ENCODE assay signal across 9 mouse cellular contexts in genomic region chr8:46499376-46500061, GRCm38 (mm10). TPM values are rescaled to one million over a fixed set of nuclear protein-coding genes. Genes with fewer than 3 reads are reported as not detected.
DNase-seq lines count a peak whose midpoint lies in the region; ATAC-seq lines count a peak whose summit lies in the region.
"Had no signal": no experiment of that assay in that cellular context is flagged by ENCODE, and none has a peak within 500 bp of the region (broad histone marks: within the 10 kb centered on the region; RNA-seq: fewer than 3 reads in every experiment).

No protein-coding gene starts in this region.

- H3K4me2 ChIP-seq in midbrain, embryonic 16.5 days (ENCODE audit: low read length) = no peak overlapping the region; the same call in 1 of the 2 replicates
- H3K4me2 ChIP-seq in heart, embryonic 15.5 days = peak overlapping the region; percentile 53
- H3K4me2 ChIP-seq in liver, embryonic 11.5 days = peak overlapping the region; percentile 49
- H3K4me2 ChIP-seq: embryonic facial prominence, embryonic 13.5 days had no signal

- peaks cover 18% of the 10 kb centered on the region for H3K4me1 ChIP-seq in midbrain, embryonic 10.5 days
- peaks cover 3% of the 10 kb centered on the region; the same call in 1 of the 2 replicates for H3K4me1 ChIP-seq in midbrain, embryonic 16.5 days (ENCODE audit: control insufficient read depth, insufficient read depth, low read length)
- H3K4me1 ChIP-seq in heart, embryonic 15.5 days (replicated peaks) = peaks cover 45% of the 10 kb centered on the region
- peaks cover 45% of the 10 kb centered on the region for H3K4me1 ChIP-seq in liver, embryonic 11.5 days (replicated peaks; ENCODE audit: control insufficient read depth, insufficient read depth, low read length)

- peaks cover 11% of the 10 kb centered on the region; the same call in 1 of the 2 replicates for H3K27me3 ChIP-seq in midbrain, embryonic 10.5 days (ENCODE audit: low read depth, poor library complexity, severe bottlenecking)
- no peaks in the 10 kb centered on the region for H3K27me3 ChIP-seq in midbrain, embryonic 16.5 days (ENCODE audit: control insufficient read depth, insufficient read depth, low read depth, low read length)
- no peaks in the 10 kb centered on the region for H3K27me3 ChIP-seq in heart, embryonic 15.5 days
- H3K27me3 ChIP-seq in liver, embryonic 11.5 days (replicated peaks; ENCODE audit: control insufficient read depth, insufficient read depth, low read length) = no peaks in the 10 kb centered on the region
- H3K27me3 ChIP-seq: embryonic facial prominence, embryonic 13.5 days had no signal

- H3K36me3 ChIP-seq in midbrain, embryonic 10.5 days = no peaks in the 10 kb centered on the region
- no peaks in the 10 kb centered on the region for H3K36me3 ChIP-seq in midbrain, embryonic 16.5 days (ENCODE audit: control insufficient read depth, insufficient read depth, low read length)
- H3K36me3 ChIP-seq in heart, embryonic 15.5 days = no peaks in the 10 kb centered on the region
- H3K36me3 ChIP-seq in liver, embryonic 11.5 days (ENCODE audit: control insufficient read depth, insufficient read depth, low read length) = no peaks in the 10 kb centered on the region
- H3K36me3 ChIP-seq: embryonic facial prominence, embryonic 13.5 days had no signal

- H3K9me3 ChIP-seq in midbrain, embryonic 10.5 days (replicated peaks) = no peaks in the 10 kb centered on the region
- no peaks in the 10 kb centered on the region for H3K9me3 ChIP-seq in midbrain, embryonic 16.5 days (replicated peaks; ENCODE audit: control insufficient read depth, low read length, poor library complexity, severe bottlenecking)
- H3K9me3 ChIP-seq in heart, embryonic 15.5 days (replicated peaks) = no peaks in the 10 kb centered on the region
- H3K9me3 ChIP-seq in liver, embryonic 11.5 days (ENCODE audit: control insufficient read depth, low read length) = no peaks in the 10 kb centered on the region
- H3K9me3 ChIP-seq: embryonic facial prominence, embryonic 13.5 days had no signal

- no peak for DNase-seq in midbrain, embryonic 10.5 days (ENCODE audit: low spot score)
- no peak for DNase-seq in liver, embryonic 11.5 days (ENCODE audit: low spot score)
- peak; percentile 82 for DNase-seq in yolk sac, embryonic 10.5 days (ENCODE audit: low spot score)
- DNase-seq in right cerebral cortex, adult 2 months (ENCODE audit: low spot score in 2 of 2) = no peak
- no peak for DNase-seq in left cerebral cortex, postnatal 25 days (ENCODE audit: low spot score in 2 of 2)
- DNase-seq in ovary, postnatal 36 days (ENCODE audit: low spot score) = no peak

- ATAC-seq in midbrain, embryonic 16.5 days = no peak
- peak; percentile 27; the same call in 1 of the 2 replicates for ATAC-seq in heart, embryonic 15.5 days (replicated peaks; ENCODE audit: insufficient number of reproducible peaks, insufficient read depth, low FRiP score, low read depth)
- peak; percentile 43 for ATAC-seq in liver, embryonic 11.5 days (replicated peaks; ENCODE audit: low FRiP score)

- H3K9ac ChIP-seq in midbrain, embryonic 16.5 days (ENCODE audit: low read depth, low read length) = no peak overlapping the region
- H3K9ac ChIP-seq in heart, embryonic 15.5 days = peak overlapping the region; percentile 22
- peak overlapping the region; percentile 32; the same call in 1 of the 2 replicates for H3K9ac ChIP-seq in liver, embryonic 11.5 days (ENCODE audit: low read depth, low read length)
- H3K9ac ChIP-seq: embryonic facial prominence, embryonic 13.5 days had no signal

- peak overlapping the region; percentile 31; the same call in 1 of the 2 replicates for H3K4me3 ChIP-seq in midbrain, embryonic 10.5 days
- H3K4me3 ChIP-seq in midbrain, embryonic 16.5 days (ENCODE audit: low read depth, low read length) = no peak overlapping the region
- H3K4me3 ChIP-seq in heart, embryonic 15.5 days = no peak overlapping the region
- peak overlapping the region; percentile 11; the same call in 1 of the 2 replicates for H3K4me3 ChIP-seq in liver, embryonic 11.5 days (ENCODE audit: low read depth, low read length)
- H3K4me3 ChIP-seq: embryonic facial prominence, embryonic 13.5 days had no signal

- peak overlapping the region; percentile 38; the same call in 1 of the 2 replicates for H3K27ac ChIP-seq in midbrain, embryonic 10.5 days (replicated peaks)
- no peak overlapping the region for H3K27ac ChIP-seq in midbrain, embryonic 16.5 days (ENCODE audit: low read length)
- H3K27ac ChIP-seq in heart, embryonic 15.5 days = peak overlapping the region; percentile 33; the same call in 1 of the 2 replicates
- H3K27ac ChIP-seq in liver, embryonic 11.5 days (ENCODE audit: low read depth, low read length) = peak overlapping the region; percentile 65
- H3K27ac ChIP-seq: embryonic facial prominence, embryonic 13.5 days had no signal

- WGBS in midbrain, embryonic 10.5 days = 35% methylated on average over 19 of the region's 19 CpGs
- 24% methylated on average over 19 of the region's 19 CpGs for WGBS in midbrain, embryonic 16.5 days
- WGBS in heart, embryonic 15.5 days = 31% methylated on average over 19 of the region's 19 CpGs
- WGBS in liver, embryonic 11.5 days = 35% methylated on average over 19 of the region's 19 CpGs

- intact Hi-C loops in left cerebral cortex, postnatal 25 days (cut with DNase I) = no loop called here

RNA-seq across cellular contexts. Expression of gene Acsl1, which starts 28.7 kb away (rescaled TPM):
- 6.8 and 6.9 TPM in 2 replicates for polyA plus RNA-seq in midbrain, embryonic 10.5 days (2016; fragmentation: Nextera tagmentation; extraction: Ambion mirVana)
- polyA plus RNA-seq in midbrain, embryonic 16.5 days (2015; fragmentation: Nextera tagmentation; extraction: Ambion mirVana) = 17.9 and 20.2 TPM in 2 replicates
- polyA plus RNA-seq in heart, embryonic 15.5 days (2015; fragmentation: Nextera tagmentation; extraction: Ambion mirVana) = 53.7 and 59.9 TPM in 2 replicates
- polyA plus RNA-seq in liver, embryonic 11.5 days (2014; fragmentation: Nextera tagmentation; extraction: Ambion mirVana) = 47.3 and 50.7 TPM in 2 replicates
- total RNA-seq in left cerebral cortex, postnatal 25 days (2021) = 10 to 100 TPM; 42.2 to 49.0 TPM

RNA-seq across cellular contexts. Expression of gene Cenpu, which starts 52.3 kb away (rescaled TPM):
- polyA plus RNA-seq in midbrain, embryonic 10.5 days (2016; fragmentation: Nextera tagmentation; extraction: Ambion mirVana) = 30.2 and 30.5 TPM in 2 replicates
- polyA plus RNA-seq in midbrain, embryonic 16.5 days (2015; fragmentation: Nextera tagmentation; extraction: Ambion mirVana) = 5.7 and 6.3 TPM in 2 replicates
- 9.6 and 10.1 TPM in 2 replicates for polyA plus RNA-seq in heart, embryonic 15.5 days (2015; fragmentation: Nextera tagmentation; extraction: Ambion mirVana)
- polyA plus RNA-seq in liver, embryonic 11.5 days (2014; fragmentation: Nextera tagmentation; extraction: Ambion mirVana) = 22.0 and 29.8 TPM in 2 replicates
- total RNA-seq in left cerebral cortex, postnatal 25 days (2021) = 1 to 10 TPM; 1.9 to 2.9 TPM

Comparison
In these comparisons a context has a peak if more than half of its experiments do, and no peak if none do; other contexts are left out.
1. H3K4me3 ChIP-seq: peak in midbrain, embryonic 10.5 days (single experiment) and liver, embryonic 11.5 days (single experiment); none in midbrain, embryonic 16.5 days (single experiment) and heart, embryonic 15.5 days (single experiment).